Mouse (Mus musculus) stomach, postnatal 0 days (tissue): ENCODE measurements at regions not wholly inside any gene's neighbourhood (a gene's known extent, or its start where the extent isn't known, plus 50 kb on each side); places are given as distances from the start of the nearest gene placed in this dataset.

Source experiments
- ATAC-seq: fragments of 200-750 bp; cut with Nextera tagmentation; 2 replicates; pipeline ENCODE4 v1.8.0; 2017; ENCODE audit not compliant: low FRiP score, low TSS enrichment
- DNase-seq: peaks from one replicate; pipeline ENCODE4 v3.0.0-alpha.2; 2016; ENCODE audit warnings: low spot score
- H3K27ac ChIP-seq: fragments of 300-500 bp; sonication (generic); replicated peaks from 2 replicates; pipeline ENCODE4 v1.5.1; 2014; ENCODE audit warnings: mild to moderate bottlenecking, control low read depth
- H3K27me3 ChIP-seq: fragments of 300-500 bp; sonication (generic); 2 replicates; pipeline ENCODE4 v1.6.1; 2014; ENCODE audit warnings: low read length; ENCODE audit not compliant: control insufficient read depth, insufficient read depth
- H3K36me3 ChIP-seq: fragments of 300-500 bp; sonication (generic); 2 replicates; pipeline ENCODE4 v1.6.1; 2014; ENCODE audit warnings: low read length, mixed read lengths; ENCODE audit not compliant: control insufficient read depth, insufficient read depth
- H3K4me1 ChIP-seq: fragments of 300-500 bp; sonication (generic); replicated peaks from 2 replicates; pipeline ENCODE4 v1.6.1; 2014; ENCODE audit warnings: antibody characterized with exemption; ENCODE audit not compliant: control insufficient read depth, insufficient read depth
- H3K4me2 ChIP-seq: fragments of 300-500 bp; sonication (generic); replicated peaks from 2 replicates; pipeline ENCODE4 v1.6.1; 2014; ENCODE audit warnings: low read depth, mild to moderate bottlenecking, control low read depth, moderate library complexity
- H3K4me3 ChIP-seq: fragments of 300-500 bp; sonication (generic); 2 replicates; pipeline ENCODE4 v1.5.1; 2014; ENCODE audit warnings: low read depth, low read length, control low read depth
- H3K9ac ChIP-seq: fragments of 300-500 bp; sonication (generic); 2 replicates; pipeline ENCODE4 v1.6.1; 2014; ENCODE audit warnings: mild to moderate bottlenecking, low read length, control low read depth, mixed read lengths
- H3K9me3 ChIP-seq: fragments of 300-500 bp; sonication (generic); 2 replicates; pipeline ENCODE4 v1.6.1; 2016; ENCODE audit warnings: low read length; ENCODE audit not compliant: control insufficient read depth
- CTCF ChIP-seq: IDR thresholded peaks from 2 replicates; pipeline ENCODE4 v1.5.1; 2016; ENCODE audit warnings: antibody characterized with exemption, low read depth, mild to moderate bottlenecking, moderate library complexity
- EP300 ChIP-seq: optimal IDR thresholded peaks from 2 replicates; pipeline ENCODE3; 2016; ENCODE audit warnings: antibody characterized with exemption
- WGBS: fragments of 180-500 bp; shearing (Covaris S2); extraction: QIAGEN DNeasy Blood & Tissue Kit; methylation state at CpG from one replicate; pipeline ENCODE4 v1.1.7; 2014; 5-methylcytosine and 5-hydroxymethylcytosine counted together

GRCm38 (mm10) chr8:10695181-10695580 lies 313.1 kb downstream of the Irs2 start:
- no peak overlapping the region for H3K9ac ChIP-seq
- no peak overlapping the region for H3K27ac ChIP-seq
- H3K9me3 ChIP-seq: no peaks in the 10 kb centered on the region
- TF ChIP-seq EP300 (no peak), CTCF (no peak)
- no peak overlapping the region for H3K4me3 ChIP-seq
- H3K27me3 ChIP-seq: no peaks in the 10 kb centered on the region
- ATAC-seq: no peak
- no peaks in the 10 kb centered on the region for H3K4me1 ChIP-seq
- 59% methylated on average over 6 of the region's 6 CpGs for WGBS
- H3K36me3 ChIP-seq: no peaks in the 10 kb centered on the region
- H3K4me2 ChIP-seq: no peak overlapping the region
- no peak for DNase-seq

GRCm38 (mm10) chr8:10690659-10691058 lies 317.6 kb downstream of the Irs2 start:
- no peak overlapping the region for H3K4me3 ChIP-seq
- 80% methylated on average over 1 of the region's 1 CpGs for WGBS
- H3K9ac ChIP-seq: no peak overlapping the region
- no peaks in the 10 kb centered on the region for H3K4me1 ChIP-seq
- no peaks in the 10 kb centered on the region for H3K36me3 ChIP-seq
- H3K27me3 ChIP-seq: no peaks in the 10 kb centered on the region
- TF ChIP-seq EP300 (no peak), CTCF (no peak)
- no peak overlapping the region for H3K27ac ChIP-seq
- no peaks in the 10 kb centered on the region for H3K9me3 ChIP-seq
- no peak overlapping the region for H3K4me2 ChIP-seq
- ATAC-seq: no peak
- no peak for DNase-seq

- no peak overlapping the region for H3K9ac ChIP-seq
- no peaks in the 10 kb centered on the region for H3K4me1 ChIP-seq
- H3K4me2 ChIP-seq: no peak overlapping the region
- TF ChIP-seq CTCF: no peak
- no peak for TF ChIP-seq EP300
- H3K27me3 ChIP-seq: no peaks in the 10 kb centered on the region
- no peak overlapping the region for H3K27ac ChIP-seq
- ATAC-seq (no peak), DNase-seq (no peak)
- 73% methylated on average over 12 of the region's 12 CpGs for WGBS
- no peak overlapping the region for H3K4me3 ChIP-seq
- H3K36me3 ChIP-seq: no peaks in the 10 kb centered on the region
- H3K9me3 ChIP-seq: no peaks in the 10 kb centered on the region
These were observed 318.4 kb downstream of the Irs2 start for GRCm38 (mm10) chr8:10689881-10690280.

- no peaks in the 10 kb centered on the region for H3K27me3 ChIP-seq
- H3K4me3 ChIP-seq: no peak overlapping the region
- H3K9ac ChIP-seq: no peak overlapping the region
- no peaks in the 10 kb centered on the region for H3K4me1 ChIP-seq
- TF ChIP-seq EP300: no peak
- no peak for TF ChIP-seq CTCF
- H3K9me3 ChIP-seq: no peaks in the 10 kb centered on the region
- no peak overlapping the region for H3K27ac ChIP-seq
- DNase-seq (no peak), ATAC-seq (no peak)
- 34% methylated on average over 9 of the region's 9 CpGs for WGBS
- H3K4me2 ChIP-seq: no peak overlapping the region
- no peaks in the 10 kb centered on the region for H3K36me3 ChIP-seq
These were observed 320.2 kb downstream of the Irs2 start for GRCm38 (mm10) chr8:10687867-10688561.
